Mouse (Mus musculus) gastrocnemius, postnatal 25 days (tissue): Measurements from ENCODE around the gene Foxred1. TPM values are rescaled to one million over a fixed set of nuclear protein-coding genes. Genes with fewer than 3 reads are reported as not detected.

Experiments
- DNase-seq: peaks from one replicate; pipeline ENCODE4 v3.0.0; 2022
- total RNA-seq, 2 experiments: library from RNA; stranded (reverse); gene quantifications; 1 replicate in 1 of 2; 2 replicates in 1 of 2; pipeline ENCODE4 v1.2.3; 2021

Foxred1 gene
- total RNA-seq, 2 experiments from 2014 or later = 21.5 to 22.1 TPM

DNA sequence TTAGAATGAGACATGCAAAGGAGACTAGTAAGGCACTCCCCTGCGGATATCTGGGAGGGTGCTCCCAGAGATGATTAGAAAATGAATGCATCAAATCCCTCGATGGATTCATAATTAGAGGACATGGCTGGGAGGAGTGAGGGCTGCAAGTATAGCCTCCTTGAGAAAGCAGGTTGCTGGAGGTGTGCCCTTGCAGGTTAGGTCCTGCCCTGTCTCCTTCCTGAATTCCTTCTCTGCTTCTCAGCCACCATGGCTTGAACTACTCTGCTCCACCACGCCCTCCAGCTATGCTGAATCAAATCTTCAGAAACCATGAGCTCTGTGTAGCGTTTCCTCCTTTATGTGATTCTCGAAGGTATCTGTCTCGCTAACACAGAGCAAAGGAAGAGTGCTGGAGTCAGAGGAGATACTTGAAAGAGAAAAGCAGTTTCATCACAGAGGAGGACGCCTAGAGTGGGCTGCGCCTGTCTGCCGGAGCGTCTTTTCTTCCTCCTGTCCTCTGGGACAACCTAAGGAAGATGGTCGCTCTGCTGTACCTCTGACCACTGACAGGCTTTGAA lies 17.8 kb downstream of the Foxred1 start:
- DNase-seq = no peak

DNA sequence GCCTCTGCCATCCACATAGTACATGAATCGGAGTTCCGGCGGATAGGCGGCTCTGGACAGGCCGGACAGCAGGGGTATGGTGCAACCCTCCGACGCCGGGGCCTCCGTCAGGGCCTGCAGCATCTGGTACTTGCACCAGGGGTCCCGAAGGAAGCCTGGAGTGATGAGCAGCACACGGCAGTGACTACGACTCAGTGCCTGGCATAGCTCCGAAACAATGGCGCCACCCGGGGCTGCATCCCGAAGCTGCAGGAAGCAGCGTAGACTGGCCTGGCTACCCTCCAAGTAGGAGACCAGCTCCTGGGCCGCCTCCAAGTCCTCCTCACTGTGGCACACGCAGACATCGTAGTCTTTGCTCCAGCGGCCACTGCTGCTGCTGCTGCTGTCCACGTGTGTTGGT lies 22.2 kb downstream of the Foxred1 start:
- no peak for DNase-seq

DNA sequence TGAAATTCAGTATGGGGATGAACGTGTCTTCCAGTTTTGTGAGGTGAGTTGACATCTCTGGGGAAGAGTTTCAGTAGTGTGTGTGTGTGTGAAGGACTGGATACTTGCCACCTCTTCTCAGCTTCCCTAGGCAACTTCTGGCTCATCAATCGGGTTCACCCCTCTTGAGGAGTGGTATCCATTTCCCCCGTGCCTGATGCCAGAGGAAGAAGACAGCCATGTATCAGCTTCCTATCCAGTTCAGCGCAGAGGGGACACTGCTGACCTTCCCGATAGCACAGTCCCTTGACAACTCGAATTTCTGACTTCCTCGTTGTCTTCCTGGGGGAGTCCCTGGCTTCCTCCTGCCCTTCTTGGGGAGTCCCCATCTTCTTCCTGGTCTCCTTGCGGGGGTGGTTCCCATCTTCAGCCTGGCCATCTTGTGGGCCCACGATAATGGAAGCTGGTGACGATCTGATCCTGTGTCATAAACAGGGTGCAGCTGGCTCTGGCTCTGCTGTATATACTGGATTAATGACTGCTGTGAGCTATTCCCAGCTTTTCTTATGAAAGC lies 23.4 kb downstream of the Foxred1 start:
- no peak for DNase-seq

DNA sequence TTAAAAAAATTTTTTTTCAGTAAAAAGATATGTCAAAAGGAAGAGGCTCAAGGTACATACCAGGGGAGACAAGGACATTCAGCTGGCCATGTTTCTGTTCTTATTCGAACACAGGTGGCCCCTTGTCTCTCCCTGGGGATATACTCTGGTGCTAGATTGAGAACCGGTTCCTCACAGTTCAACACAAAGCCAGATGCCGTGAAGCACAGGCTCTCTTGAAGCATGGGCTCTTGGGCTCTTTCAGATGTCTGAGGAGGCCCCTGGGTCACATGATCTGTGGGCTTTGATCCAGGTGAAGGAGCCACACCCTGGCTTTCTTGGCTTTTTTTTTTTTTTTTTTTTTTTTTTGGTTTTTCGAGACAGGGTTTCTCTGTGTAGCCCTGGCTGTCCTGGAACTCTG lies 24.4 kb downstream of the Foxred1 start:
- DNase-seq = no peak

DNA sequence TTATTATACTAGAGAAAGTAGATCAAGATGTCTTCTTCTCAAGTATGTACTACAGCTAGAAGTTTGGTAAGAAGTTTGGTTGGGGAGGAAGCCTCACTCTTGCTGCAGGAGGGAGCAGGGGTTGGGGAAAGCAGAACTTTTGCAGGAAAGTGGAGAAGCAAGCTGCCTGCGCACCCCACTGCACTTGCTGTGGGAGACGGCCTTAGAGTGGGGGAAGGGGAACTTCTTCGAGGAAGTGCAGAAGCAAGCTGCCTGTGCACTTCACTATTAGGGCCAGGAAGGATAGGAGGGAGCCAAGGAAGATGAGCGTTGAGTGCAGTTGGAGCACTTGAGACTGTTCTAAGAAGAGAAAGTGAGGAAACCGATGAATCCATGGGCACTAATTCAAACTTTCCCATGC lies 27.5 kb downstream of the Foxred1 start:
- no peak for DNase-seq

DNA sequence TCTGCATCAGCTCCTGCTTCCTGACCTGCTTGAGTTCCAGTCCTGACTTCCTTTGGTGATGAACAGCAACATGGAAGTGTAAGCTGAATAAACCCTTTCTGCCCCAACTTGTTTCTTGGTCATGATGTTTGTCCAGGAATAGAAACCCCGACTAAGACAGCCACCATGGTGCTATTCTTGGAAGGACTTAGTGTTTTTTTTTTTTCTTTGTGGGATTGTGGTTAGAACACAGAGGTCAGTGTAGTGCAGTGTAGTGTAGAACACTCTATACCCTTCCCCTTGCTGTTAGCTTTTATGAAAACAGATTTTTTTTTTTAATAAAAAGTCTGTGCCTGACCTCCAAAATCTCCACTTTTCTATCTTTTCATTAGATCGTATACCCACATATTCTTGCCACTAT lies 28.0 kb downstream of the Foxred1 start:
- DNase-seq = no peak

DNA sequence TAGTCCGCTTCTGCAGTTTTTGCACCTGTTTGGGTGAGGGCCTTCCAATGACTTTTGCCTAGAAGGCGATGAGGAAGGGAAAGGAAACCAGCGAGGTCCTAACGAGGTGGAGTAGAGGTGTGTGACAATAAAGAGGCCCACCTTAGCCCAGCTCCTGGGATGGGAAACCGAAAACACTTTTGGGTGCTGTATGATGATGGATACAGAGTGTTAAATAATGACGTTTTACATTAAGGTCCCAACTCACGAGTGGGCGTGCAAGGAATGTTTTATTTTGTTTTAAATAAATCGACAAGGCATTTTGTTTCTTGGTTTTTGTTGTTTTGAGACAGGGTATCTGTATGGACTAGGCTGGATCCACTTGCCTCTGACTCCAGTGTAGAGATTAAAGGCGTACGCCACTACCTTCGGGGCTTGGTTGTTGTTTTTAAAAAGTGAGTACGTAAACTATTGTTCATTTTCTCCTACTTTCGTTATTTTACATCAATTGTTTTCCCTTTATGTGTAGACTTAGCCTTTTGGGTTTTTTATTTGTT lies 34.7 kb downstream of the Foxred1 start:
- DNase-seq = no peak

DNA sequence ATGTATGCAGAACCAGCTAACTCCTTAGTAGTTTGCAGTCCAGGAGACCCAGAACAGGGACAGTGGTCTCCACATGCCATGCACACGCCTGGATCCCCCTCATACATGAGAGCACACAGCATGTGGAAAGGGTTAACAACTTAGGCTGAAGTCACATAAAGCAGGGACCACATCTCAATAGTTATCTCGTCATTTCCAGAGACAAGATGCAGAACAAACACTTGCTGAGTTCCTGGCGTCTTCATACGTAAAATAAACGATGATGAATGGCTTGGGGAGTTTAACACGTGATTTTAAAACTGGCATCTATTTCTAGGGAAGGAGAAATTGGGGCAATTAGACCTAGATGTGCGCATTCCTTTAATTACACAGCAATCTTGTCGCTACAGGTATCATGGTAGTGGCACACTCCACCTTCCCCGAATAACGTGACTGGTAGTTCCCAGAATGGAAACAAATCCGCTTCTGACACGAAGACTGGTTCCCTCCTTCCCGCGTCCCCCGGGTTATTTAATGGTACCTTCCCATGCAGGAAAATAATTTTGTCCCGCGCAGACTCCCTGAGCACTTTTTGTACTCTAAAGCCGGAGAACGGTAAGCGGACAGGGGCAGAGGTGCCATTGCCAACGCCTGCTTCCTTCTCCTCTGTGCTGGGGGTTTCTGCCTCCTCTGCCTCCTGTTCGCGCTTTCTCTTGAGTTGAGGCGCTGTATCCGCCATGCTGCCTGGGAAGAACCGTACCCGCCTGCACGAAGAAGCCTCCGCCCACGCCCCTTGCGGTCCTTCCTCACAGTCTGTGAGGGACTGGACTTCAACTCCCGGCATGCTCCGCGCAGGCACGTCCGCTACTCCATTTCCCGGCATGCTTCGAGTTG lies 35.4 kb downstream of the Foxred1 start, which contains the start of gene Dcps:
Gene Dcps, minus strand, starts transcription at position 811 of the 873 bp plus-strand sequence.
- peak; percentile 91 for DNase-seq

DNA sequence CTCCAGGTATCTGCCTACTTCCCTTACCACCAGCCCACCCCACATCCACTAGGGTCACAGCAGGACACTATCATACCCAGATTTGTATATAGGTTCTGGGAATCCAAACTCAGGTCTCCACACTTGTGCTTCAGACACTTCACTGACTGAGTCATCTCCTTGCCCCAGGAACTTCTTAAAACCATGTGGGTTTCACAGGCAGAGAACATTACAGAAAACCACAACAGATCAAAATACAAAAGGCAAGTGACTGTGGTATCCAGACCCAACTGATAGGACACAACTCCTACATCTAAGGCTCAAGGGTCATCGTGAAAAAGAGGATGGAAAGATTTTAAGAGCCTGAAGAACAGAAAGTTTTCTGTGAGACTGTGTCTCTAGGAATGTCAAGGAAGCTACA lies 37.5 kb downstream of the Foxred1 start:
- DNase-seq = no peak

DNA sequence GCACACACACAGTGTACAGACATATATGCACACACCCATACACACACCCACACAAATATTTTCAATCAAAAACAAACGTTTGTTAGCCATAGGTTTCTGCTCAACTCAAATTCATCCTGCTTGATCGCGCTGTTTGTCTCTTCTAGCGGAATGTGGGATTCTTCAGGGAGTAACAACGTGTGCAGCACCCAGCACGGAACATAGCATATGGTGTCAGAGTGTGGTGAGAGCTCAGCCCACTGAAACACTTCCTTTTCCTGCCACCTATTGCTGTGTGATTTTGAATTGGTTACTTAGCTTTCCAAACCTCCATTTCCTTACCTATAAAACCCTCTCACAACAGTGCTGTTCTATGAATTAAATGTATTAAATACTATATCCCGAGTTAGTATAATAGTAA lies 40.8 kb downstream of the Foxred1 start:
- no peak for DNase-seq

DNA sequence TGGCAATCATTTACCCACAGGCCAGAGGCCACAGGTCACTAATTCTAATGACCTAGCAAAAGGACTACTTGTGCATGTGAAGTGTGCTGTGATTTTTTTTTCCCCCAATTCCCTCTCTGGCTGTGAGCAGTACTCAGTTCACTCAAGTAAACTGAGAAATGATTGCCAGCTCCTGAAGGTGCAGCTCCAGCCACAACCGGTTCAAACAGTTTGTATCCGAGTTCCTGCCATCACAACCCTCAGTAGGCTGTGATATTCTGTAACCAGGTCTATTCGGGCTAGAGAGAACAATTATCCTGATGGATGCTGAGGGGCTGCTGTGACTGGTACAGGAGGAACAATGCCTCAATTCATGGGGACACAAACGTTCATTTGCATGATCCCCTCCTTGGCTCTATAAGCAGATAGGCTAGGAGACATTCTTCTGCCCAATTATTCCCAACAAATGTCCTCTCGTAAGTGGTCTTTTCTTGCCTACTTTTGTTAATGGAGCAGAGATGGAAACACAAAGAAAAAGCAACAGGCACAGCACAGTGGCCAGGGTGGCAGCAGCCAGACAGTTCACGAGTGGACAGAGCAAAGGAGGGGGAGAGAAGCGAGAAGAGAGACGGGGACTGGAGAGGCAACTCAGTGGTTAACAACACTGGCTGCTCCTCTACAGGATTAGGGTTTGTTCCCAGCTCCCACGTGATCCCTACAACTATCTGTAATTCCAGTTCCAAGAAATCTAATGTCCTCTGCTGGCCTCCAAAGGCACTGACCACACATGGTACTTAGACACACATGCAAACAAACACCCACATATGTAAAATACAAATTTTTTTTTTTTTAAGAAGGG lies 43.8 kb downstream of the Foxred1 start:
- no peak for DNase-seq

DNA sequence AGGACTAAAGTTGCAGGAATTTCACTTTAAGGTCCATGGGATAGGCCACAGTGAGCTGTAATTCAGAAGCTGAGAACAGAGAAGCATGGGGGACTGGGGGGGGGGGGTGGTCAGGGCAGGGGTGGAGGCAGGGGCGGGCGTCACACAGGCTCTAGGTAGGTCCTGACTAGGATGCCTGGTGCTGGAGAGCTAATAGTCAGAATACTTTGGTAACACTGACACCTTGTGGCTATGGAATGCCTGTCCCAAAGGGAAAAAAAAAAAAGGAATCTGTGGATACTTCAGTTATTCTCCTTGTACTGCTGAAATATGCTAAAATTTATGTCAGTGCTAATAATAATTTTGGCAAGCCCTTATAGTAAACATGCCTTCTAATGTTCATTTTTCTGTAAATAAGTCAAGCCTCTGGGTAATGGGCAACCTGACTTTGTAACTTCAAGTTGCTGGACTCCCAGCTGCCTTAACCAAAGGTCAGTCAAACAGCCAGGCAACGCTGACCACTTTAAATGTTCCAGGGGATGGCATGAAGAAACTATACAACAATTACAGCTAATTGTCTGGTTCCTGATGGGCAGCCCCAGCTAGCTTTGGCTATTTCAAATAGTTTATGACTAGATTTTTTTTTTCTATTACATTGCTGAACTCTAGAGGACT lies 44.6 kb downstream of the Foxred1 start:
- DNase-seq = no peak

DNA sequence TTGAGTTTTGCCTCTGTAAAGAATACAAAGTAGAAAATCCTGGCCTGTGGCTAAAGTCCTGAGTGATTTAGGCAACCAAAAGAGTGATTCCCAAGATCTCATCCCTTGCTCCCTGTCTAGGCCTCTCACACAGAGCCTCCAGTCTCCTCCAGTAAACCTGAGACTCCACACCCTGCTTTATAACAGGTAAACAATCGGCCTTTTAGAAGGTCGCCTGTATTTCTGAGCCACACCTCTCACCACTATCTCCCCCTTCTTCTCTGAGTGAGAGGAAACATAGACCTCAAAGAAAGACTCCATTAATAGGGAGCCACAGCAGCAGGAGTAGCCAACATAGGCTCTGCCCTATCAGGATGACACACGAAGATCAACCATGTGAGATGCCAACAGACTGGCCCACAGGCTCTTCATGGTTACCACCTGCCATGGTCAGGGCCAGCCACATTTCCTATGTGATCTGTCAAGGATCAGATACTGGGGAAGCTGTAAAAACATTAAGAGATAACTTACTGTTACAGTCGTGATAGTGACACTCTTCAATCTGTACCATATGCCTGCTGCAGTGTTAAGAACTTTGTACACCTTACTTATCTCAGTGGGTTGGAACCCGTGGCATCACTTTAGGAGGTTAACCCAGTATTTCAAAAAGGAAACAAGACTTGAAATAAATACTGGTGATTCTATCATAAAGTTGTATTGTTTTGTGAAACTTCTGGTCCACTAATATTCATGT lies 46.5 kb downstream of the Foxred1 start:
- no peak for DNase-seq

DNA sequence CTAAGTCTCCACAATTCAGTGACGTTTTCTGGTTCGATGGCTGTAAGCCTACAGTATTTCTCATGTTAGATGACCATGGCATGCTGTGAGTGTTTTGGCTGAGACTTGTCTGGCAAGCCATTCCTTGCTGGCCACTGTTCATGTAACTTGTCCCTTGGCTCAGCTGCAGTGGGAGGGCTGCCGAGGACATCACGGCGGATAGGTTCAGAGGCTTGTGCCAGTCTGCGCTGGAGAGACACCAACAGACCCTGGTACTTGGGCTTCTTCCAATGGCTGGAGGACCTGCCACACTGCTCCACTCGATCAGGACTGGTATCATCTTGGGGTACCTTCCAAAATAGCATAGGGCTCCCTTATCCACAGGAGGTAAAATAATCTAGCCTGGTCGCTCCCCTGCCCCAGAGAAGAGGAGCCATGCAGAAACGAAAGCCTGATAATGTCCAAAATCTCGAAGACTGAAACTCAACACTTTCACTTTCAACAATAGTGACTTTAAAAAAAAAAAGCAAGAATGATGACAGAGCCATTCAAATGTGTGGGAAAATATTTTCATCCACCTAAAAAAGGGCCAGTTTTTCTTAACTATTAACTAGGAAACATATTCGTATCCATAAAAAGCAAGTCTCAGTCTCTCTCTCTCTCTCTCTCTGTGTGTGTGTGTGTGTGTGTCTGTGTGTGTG lies 47.7 kb downstream of the Foxred1 start:
- DNase-seq = peak; percentile 87

DNA sequence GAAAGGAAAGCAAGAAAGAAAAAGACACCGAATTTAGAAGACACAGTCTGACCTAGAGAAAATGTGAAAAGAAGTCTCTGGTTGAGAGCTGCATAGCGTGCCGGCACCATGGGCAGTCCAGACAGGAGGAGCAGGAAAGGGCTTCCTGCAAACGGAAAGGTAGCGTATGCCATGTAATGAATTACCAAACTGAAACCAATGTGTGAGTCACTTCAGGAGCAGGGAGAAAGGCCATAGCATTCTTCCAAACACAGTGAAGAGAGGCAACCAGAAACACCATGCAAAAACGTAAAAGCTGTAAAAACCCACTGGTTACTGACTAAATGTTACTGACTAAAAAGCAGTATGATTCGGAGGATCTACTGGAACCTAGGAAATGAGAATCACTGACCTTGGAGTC lies 49.1 kb downstream of the Foxred1 start:
- no peak for DNase-seq

DNA sequence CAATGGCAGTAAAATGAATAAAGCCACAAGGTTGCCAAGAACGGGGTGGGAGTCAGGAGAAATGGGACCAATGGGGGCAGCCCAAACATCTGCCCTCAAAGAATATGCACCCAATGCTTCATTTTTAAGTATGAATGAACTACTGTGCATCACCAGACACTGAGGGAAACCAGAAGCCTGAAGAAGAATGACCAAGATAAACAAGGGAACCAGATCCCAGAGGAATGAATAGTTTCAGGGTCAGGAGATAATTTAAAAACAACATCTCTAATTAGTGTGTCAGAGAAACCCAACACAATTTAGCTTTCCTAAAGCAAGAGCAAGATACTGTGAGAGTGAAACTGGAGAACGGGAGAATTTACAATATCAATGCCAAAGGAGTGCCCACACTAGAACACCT lies 50.2 kb downstream of the Foxred1 start:
- no peak for DNase-seq

DNA sequence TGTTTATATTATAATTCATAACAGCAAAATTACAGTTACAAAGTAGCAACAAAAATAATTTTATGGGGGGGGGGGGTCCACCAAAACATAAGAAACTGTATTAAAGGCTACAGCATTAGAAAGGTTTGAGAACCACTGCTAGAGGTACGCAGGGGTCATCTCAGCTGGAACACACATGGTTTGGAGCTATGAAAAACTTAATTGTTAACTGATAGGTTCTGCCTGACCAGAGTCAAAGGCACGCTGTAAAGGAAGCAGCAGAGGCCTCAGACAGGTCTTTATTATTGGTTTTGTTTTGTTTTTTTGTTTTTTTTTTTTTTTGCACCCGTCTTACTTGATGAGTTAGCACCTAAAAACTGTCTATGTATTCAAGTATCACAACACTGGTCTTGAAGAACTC lies 52.4 kb downstream of the Foxred1 start:
- no peak for DNase-seq

DNA sequence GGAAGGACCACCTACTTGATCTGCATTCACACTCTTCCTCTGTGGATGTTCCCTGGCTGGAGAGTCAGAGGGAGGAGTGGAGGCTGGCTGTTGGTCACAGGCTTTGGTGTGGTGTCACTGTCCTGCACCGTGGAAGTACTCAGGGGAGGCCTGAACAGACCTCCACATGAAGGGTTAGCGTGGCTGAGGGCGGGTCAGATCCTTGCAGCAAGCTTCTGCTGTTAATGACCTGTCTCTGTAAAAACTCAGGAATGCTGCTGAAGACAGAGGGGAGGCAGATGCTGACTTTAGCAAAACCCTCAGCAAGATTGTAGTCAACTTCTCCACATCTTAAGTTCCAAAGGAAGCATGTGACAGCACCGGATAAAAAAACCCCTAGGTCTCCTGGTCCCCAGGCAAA lies 54.0 kb downstream of the Foxred1 start:
- no peak for DNase-seq

DNA sequence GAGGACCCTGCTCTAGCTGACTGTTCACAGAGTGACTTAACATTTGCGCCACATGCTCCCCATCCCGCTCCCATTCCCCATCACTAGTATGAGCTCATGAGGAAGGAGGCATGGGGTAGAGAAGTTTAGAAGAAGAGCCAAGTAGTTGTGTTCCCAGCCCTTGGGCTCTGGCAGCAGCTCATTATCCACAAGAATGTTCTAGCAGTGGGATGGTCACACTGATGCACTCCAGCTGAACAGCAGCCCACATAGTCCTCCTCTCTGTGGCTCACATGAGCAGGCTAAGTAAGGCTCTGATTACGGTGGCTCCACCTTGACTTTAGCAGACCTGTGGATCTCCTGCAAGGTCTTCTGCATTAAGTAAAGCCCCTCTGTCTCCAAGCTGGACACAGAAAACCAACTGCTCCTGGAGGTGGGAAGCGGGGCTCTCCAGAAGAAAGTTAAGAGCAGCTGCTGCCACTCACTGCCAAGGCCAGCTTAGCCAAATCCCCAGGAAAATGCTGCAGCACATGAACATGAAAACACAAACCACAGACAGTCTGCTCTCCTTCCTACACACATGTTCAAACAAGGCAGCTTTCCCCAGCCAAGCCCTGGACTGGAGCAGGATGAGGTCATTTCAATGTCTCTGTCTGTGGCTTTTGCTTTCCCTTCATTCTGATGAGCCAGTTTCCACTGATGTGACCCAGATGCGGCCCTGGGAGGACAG lies 54.7 kb downstream of the Foxred1 start:
- DNase-seq = peak; percentile 65
